Mouse (Mus musculus): ENCODE measurements around the gene Prdm4.

The Prdm4 gene

GRCm38 (mm10) chr10:85871698-85872478 lies 45.1 kb downstream of the Prdm4 start:
- peak; percentile 97 for DNase-seq (ENCODE audit: low read depth, low spot score)

- no peak for DNase-seq (ENCODE audit: low read depth, low spot score)
Observed at GRCm38 (mm10) chr10:85846105-85846862, 70.7 kb downstream of the Prdm4 start.
